Mouse (Mus musculus) colon, adult 2 months (tissue): ENCODE measurements around the gene Car8. TPM values are rescaled to one million over a fixed set of nuclear protein-coding genes. Genes with fewer than 3 reads are reported as not detected.

Source experiments
- polyA plus RNA-seq: library from polyadenylated mRNA; depleted of rRNA; stranded (reverse); fragments of >200 nt; gene quantifications from 2 replicates; pipeline ENCODE4 v1.2.3, GENCODE M21; 2012; rRNA removed

Gene Car8
- 2.6 and 4.2 TPM in 2 replicates for polyA plus RNA-seq

GRCm38 (mm10) chr4:8238560-8239305 is at the start of gene Car8:
Car8 (minus strand) TSS chr4:8239041.

